Mouse (Mus musculus) 3T3-L1 (cell line): ENCODE measurements around the gene Kcnip4.

ENCODE experiments used
- DNase-seq: peaks from one replicate; pipeline ENCODE4 v3.0.0-alpha.2; 2015; ENCODE audit warnings: low read depth, low spot score

Gene Kcnip4

GRCm38 (mm10) chr5:48412261-48412660 lies 1112.4 kb downstream of the Kcnip4 start:
- DNase-seq: no peak

GRCm38 (mm10) chr5:48411462-48411861 lies 1113.2 kb downstream of the Kcnip4 start:
- DNase-seq: no peak

- peak; percentile 22 for DNase-seq
Observed at GRCm38 (mm10) chr5:48410348-48410747, 1114.4 kb downstream of the Kcnip4 start.

GRCm38 (mm10) chr5:48408276-48408675 lies 1116.4 kb downstream of the Kcnip4 start:
- DNase-seq: no peak

DNA sequence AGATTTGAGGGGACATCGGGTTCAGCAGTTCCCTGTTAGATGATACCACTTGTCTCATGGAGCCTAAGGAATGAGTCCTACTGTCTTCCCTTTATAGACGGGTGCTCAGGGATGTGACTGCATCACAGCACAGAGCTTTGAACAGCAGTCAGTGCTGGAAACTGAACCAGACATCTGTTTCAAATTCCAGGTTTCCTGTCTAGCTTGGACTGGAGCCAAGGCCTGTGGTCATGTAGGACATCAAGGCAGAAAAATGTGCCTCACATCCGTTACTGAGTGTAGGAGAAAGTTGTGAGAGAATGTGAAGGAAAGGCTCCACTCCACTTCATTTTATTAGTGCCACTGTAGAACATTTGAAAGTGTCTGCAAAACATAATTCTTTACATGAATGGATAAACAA lies 1122.2 kb downstream of the Kcnip4 start:
- peak; percentile 97 for DNase-seq

- peak; percentile 99 for DNase-seq
Observed at GRCm38 (mm10) chr5:48371890-48372766, 1152.6 kb downstream of the Kcnip4 start.

GRCm38 (mm10) chr5:48349309-48349708 lies 1175.4 kb downstream of the Kcnip4 start:
- no peak for DNase-seq

DNA sequence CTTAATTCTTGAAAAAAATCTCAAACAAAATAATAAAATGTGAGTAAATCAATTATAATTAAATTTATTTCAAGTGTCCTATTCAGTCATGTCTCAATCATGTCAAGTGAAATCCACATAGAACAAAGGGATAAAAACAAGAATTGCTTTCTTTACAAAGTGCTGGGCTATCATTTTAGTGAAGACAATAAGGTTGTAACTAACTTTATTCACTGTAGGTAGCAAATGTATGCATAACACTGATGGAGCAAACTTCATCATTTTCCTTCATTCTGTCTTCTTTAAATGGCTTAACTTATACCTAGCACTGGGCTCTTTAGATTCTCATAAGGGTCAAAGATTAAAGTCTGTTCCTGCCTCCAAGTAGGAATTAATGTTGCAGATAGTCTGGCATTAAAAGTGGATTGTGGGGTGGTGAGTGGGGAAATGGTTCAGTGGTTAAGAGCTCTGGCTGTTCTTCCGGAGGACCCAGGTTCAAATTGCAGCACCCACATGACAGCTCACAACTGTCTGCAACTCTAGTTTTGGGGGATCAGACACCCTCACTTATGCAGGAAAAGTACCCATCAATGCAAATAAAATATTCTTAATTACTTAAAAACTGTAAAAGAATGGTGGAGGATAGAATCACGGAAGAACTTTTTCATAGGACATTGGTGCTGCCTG lies 1178.6 kb downstream of the Kcnip4 start:
- DNase-seq: no peak

GRCm38 (mm10) chr5:48345095-48345982 lies 1179.4 kb downstream of the Kcnip4 start:
- peak; percentile 84 for DNase-seq

DNA sequence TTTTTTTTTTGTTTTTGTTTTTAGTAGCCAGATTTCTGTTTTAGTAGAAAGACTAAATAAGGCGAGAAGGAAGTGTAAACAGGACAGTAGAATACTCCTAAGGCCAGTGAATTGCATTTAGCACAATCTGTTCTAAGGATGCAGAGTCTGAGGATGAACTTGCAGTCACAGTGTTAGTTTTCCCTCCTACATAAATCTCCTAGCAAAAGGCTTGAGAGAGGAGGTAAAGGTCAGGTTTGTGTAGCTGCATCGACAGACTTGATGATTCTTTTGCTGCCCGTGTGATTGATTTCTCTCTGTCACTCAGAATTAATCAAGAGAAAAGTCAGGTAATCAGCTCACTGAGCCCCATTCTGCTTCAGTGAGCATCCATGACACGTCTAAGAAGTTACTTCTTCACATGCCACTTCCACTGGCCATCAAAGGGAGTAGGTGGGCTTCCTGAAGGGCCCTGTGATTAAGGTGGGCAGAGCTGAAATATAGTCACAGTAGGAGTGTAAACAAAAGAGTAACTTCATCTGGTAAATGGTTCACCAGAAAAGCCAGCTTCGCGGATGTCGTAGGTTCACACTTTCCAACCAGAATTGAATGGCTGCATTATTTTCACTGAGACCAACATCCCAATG lies 1183.8 kb downstream of the Kcnip4 start:
- DNase-seq: no peak
